In the genomic region with DNA sequence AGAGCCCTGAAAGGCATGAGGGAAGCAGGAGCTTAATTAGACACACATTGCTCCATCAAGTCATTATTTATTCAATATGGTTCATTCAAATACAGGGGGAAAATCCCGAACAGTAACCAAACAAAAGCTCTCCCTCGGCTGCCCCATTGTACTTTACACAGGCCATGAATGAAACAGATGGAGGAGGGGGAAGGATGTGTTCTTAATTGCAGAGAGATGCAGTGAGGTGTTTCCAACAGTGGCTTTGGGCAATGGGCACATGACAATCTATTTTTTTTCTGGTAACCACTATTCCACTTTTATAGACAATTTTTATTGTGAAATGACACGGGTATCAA, we compare ENCODE assay signal across 17 mouse cellular contexts.
DNase-seq lines count a peak whose midpoint lies in the region; ATAC-seq lines count a peak whose summit lies in the region.
"Had no signal": no experiment of that assay in that cellular context is flagged by ENCODE, and none has a peak within 500 bp of the region (broad histone marks: within the 10 kb centered on the region; RNA-seq: fewer than 3 reads in every experiment).

No protein-coding gene starts in this region.

- H3K9ac ChIP-seq in neural tube, embryonic 12.5 days: no peak overlapping the region
- no peak overlapping the region for H3K9ac ChIP-seq in forebrain, embryonic 13.5 days
- H3K9ac ChIP-seq in forebrain, embryonic 16.5 days (replicated peaks; ENCODE audit: low read depth, low read length): no peak overlapping the region
- no peak overlapping the region for H3K9ac ChIP-seq in midbrain, embryonic 12.5 days (replicated peaks)
- H3K9ac ChIP-seq: embryonic facial prominence, embryonic 12.5 days; intestine, embryonic 15.5 days had no signal

- ATAC-seq in neural tube, embryonic 12.5 days (ENCODE audit: low FRiP score, low read depth): peak; percentile 56; the same call in 1 of the 2 replicates
- peak; percentile 67; the same call in 1 of the 2 replicates for ATAC-seq in forebrain, embryonic 13.5 days
- peak; percentile 52 for ATAC-seq in forebrain, embryonic 16.5 days
- peak; percentile 83 for ATAC-seq in midbrain, embryonic 12.5 days (ENCODE audit: low FRiP score, low read depth)
- ATAC-seq: intestine, embryonic 15.5 days; lung, postnatal 0 days had no signal

- H3K4me1 ChIP-seq in neural tube, embryonic 12.5 days: 0 out of 2 replicates have a peak, but pooled peaks cover 5% of the 10 kb centered on the region
- peaks cover 10% of the 10 kb centered on the region for H3K4me1 ChIP-seq in forebrain, embryonic 13.5 days
- peaks cover 5% of the 10 kb centered on the region for H3K4me1 ChIP-seq in forebrain, embryonic 16.5 days (replicated peaks; ENCODE audit: control insufficient read depth, insufficient read depth, low read length)
- peaks cover 14% of the 10 kb centered on the region for H3K4me1 ChIP-seq in midbrain, embryonic 12.5 days
- H3K4me1 ChIP-seq: heart, embryonic 10.5 days; intestine, embryonic 15.5 days had no signal

- no peak overlapping the region for H3K4me2 ChIP-seq in neural tube, embryonic 12.5 days (replicated peaks)
- H3K4me2 ChIP-seq in forebrain, embryonic 13.5 days: no peak overlapping the region
- no peak overlapping the region for H3K4me2 ChIP-seq in forebrain, embryonic 16.5 days (ENCODE audit: low read length)
- no peak overlapping the region for H3K4me2 ChIP-seq in midbrain, embryonic 12.5 days (replicated peaks)
- H3K4me2 ChIP-seq: embryonic facial prominence, embryonic 12.5 days; intestine, embryonic 15.5 days had no signal

- no peaks in the 10 kb centered on the region for H3K27me3 ChIP-seq in neural tube, embryonic 12.5 days (replicated peaks)
- H3K27me3 ChIP-seq in forebrain, embryonic 13.5 days: no peaks in the 10 kb centered on the region
- no peaks in the 10 kb centered on the region for H3K27me3 ChIP-seq in forebrain, embryonic 16.5 days (replicated peaks; ENCODE audit: control insufficient read depth, insufficient read depth, low read length)
- no peaks in the 10 kb centered on the region for H3K27me3 ChIP-seq in midbrain, embryonic 12.5 days
- H3K27me3 ChIP-seq: embryonic facial prominence, embryonic 12.5 days; intestine, embryonic 15.5 days had no signal

- intact Hi-C loops in left cerebral cortex, postnatal 25 days (cut with DNase I): no loop called here

- no peak overlapping the region for H3K4me3 ChIP-seq in neural tube, embryonic 12.5 days
- no peak overlapping the region for H3K4me3 ChIP-seq in forebrain, embryonic 13.5 days
- no peak overlapping the region for H3K4me3 ChIP-seq in forebrain, embryonic 16.5 days (replicated peaks; ENCODE audit: low read length)
- H3K4me3 ChIP-seq in midbrain, embryonic 12.5 days: no peak overlapping the region
- H3K4me3 ChIP-seq: embryonic facial prominence, embryonic 12.5 days; erythroblast, embryonic 14.5 days; heart, embryonic 10.5 days; intestine, embryonic 15.5 days had no signal

- no peak overlapping the region for H3K27ac ChIP-seq in neural tube, embryonic 12.5 days
- peak overlapping the region; percentile 45 for H3K27ac ChIP-seq in forebrain, embryonic 13.5 days
- no peak overlapping the region for H3K27ac ChIP-seq in forebrain, embryonic 16.5 days (ENCODE audit: low read length)
- peak overlapping the region; percentile 54 for H3K27ac ChIP-seq in midbrain, embryonic 12.5 days (replicated peaks)
- H3K27ac ChIP-seq: embryonic facial prominence, embryonic 12.5 days; heart, embryonic 10.5 days; intestine, embryonic 15.5 days had no signal

- no peaks in the 10 kb centered on the region for H3K9me3 ChIP-seq in neural tube, embryonic 12.5 days
- 0 out of 2 replicates have a peak, but pooled peaks cover 3% of the 10 kb centered on the region for H3K9me3 ChIP-seq in forebrain, embryonic 13.5 days (replicated peaks)
- no peaks in the 10 kb centered on the region for H3K9me3 ChIP-seq in forebrain, embryonic 16.5 days (ENCODE audit: control insufficient read depth, low read length)
- H3K9me3 ChIP-seq in midbrain, embryonic 12.5 days: no peaks in the 10 kb centered on the region
- H3K9me3 ChIP-seq: embryonic facial prominence, embryonic 12.5 days; heart, embryonic 10.5 days; intestine, embryonic 15.5 days had no signal

- WGBS in neural tube, embryonic 12.5 days: 44% methylated on average over 3 of the region's 3 CpGs
- 17% methylated on average over 3 of the region's 3 CpGs for WGBS in forebrain, embryonic 13.5 days
- WGBS in forebrain, embryonic 16.5 days: 11% methylated on average over 3 of the region's 3 CpGs
- WGBS in midbrain, embryonic 12.5 days: 40% methylated on average over 3 of the region's 3 CpGs

- no peaks in the 10 kb centered on the region for H3K36me3 ChIP-seq in neural tube, embryonic 12.5 days
- H3K36me3 ChIP-seq in forebrain, embryonic 13.5 days (ENCODE audit: poor library complexity, severe bottlenecking): no peaks in the 10 kb centered on the region
- H3K36me3 ChIP-seq in forebrain, embryonic 16.5 days (ENCODE audit: control insufficient read depth, insufficient read depth): no peaks in the 10 kb centered on the region
- H3K36me3 ChIP-seq in midbrain, embryonic 12.5 days: no peaks in the 10 kb centered on the region
- H3K36me3 ChIP-seq: embryonic facial prominence, embryonic 12.5 days; heart, embryonic 10.5 days; intestine, embryonic 15.5 days had no signal

- DNase-seq in neural tube, embryonic 10.5 days (ENCODE audit: extremely low spot score, low spot score): no peak
- no peak for DNase-seq in adrenal gland, postnatal 14 days
- no peak for DNase-seq in embryo, embryonic 10 days (ENCODE audit: low spot score)
- no peak for DNase-seq in left cerebral cortex, postnatal 25 days (ENCODE audit: low spot score in 2 of 2)
- DNase-seq: cerebellum, adult 11-12 months; heart, postnatal 4 days; kidney, postnatal 10 days; right cerebral cortex, postnatal 14 days had no signal

Comparison
In these comparisons a context has a peak if more than half of its experiments do, and no peak if none do; other contexts are left out.
1. H3K27ac ChIP-seq: peak in forebrain, embryonic 13.5 days (single experiment) and midbrain, embryonic 12.5 days (single experiment); none in neural tube, embryonic 12.5 days (single experiment) and forebrain, embryonic 16.5 days (single experiment).
2. Peak in every context shown above with its lines, with median percentiles within 50 percentile points of each other: ATAC-seq.